Mouse (Mus musculus) mouse trophoblast stem cell (cell line): Measurements from ENCODE around the gene Gm8897.
"Not testable (repeated sequence)": the region's sequence is repeated elsewhere in the genome, so short reads cannot be mapped to it uniquely, and the experiment has no call there.

Experiments
- in situ Hi-C, 2 experiments: fragments of 300-500 bp; cut with MseI, MboI; formaldehyde crosslinking; loops; 2 replicates in 1 of 2; 3 replicates in 1 of 2; pipeline ENCODE4 v1.15.1; 2025

Gene Gm8897

DNA sequence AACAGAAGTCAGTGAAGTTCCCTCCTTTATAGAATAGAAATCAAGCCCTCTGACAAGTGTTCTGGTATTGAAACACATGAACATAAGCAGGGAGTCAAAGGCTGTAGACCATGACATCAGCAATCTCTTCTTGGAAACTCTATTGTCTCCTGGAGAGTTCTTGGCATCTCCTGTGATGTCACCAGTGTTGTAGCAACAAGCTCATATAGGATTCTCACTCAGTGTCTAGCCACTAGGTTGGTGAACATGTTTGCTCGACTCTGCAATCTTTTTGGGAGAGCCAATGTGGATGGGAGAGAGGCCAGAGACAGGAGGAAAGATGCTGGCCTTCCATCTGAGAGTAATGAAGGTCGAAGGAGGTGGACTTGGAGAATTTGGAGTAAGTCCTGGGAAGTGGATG lies at the start of gene Gm8897:
TSS of gene Gm8897 (plus strand) at position 301 of the 400 bp plus-strand sequence.
- in situ Hi-C loops: not testable (repeated sequence)

DNA sequence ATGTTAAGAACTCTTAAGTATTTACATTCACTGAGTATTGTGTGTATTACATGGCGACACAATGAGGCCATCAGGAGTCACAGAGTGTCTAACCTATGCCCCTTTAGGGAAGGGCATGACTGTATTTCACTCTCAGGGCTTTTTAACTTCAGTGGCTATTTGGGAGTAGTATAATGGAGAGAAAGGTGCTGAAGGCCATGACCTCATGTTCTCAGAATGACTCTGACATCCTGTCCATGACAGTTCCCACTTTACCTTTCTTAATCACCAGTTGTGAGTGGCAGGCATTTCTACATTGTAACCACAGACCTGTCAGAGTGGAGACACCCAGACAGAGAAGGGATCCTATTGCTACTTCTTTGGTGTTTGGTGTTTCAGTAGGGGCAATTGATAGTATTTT lies 473 bp downstream of the Gm8897 start:
- in situ Hi-C loops: not testable (repeated sequence)
